Mouse (Mus musculus): ENCODE measurements around the gene Olfr222. TPM values are rescaled to one million over a fixed set of nuclear protein-coding genes. Genes with fewer than 3 reads are reported as not detected.
A peak's percentile ranks its signal among the peaks of the same experiment; 100 is the strongest.
"Not testable (repeated sequence)": the region's sequence is repeated elsewhere in the genome, so short reads cannot be mapped to it uniquely, and the experiment has no call there.

Gene Olfr222
- not detected in 2 replicates for total RNA-seq (2012; rRNA removed)

- H3K9me3 ChIP-seq (ENCODE audit: control insufficient read depth, insufficient read depth, low read depth, low read length); DNase-seq (ENCODE audit: low read depth, low spot score); in situ Hi-C loops (cut with MboI; ENCODE audit: low sequenced_read_pairs in 2 of 2, unreplicated experiment in 2 of 2); H3K27ac ChIP-seq (ENCODE audit: insufficient read depth, low read depth, low read length, poor library complexity, severe bottlenecking); H3K4me1 ChIP-seq (ENCODE audit: control insufficient read depth in 2 of 2, insufficient read depth in 2 of 2, low read length in 2 of 2, poor library complexity in 1 of 2); H3K9ac ChIP-seq (ENCODE audit: insufficient read depth, low read depth, low read length, poor library complexity, severe bottlenecking); H3K4me3 ChIP-seq (ENCODE audit: insufficient read depth in 1 of 2, low read depth in 1 of 2, low read length in 2 of 2, poor library complexity in 1 of 2, severe bottlenecking in 1 of 2); H3K36me3 ChIP-seq (ENCODE audit: control insufficient read depth, insufficient read depth, low read length, poor library complexity, severe bottlenecking): not testable (repeated sequence)
Observed at GRCm38 (mm10) chr11:59576135-59576534, at the start of gene Olfr222. TSS of gene Olfr222 (minus strand) at chr11:59576235.

DNA sequence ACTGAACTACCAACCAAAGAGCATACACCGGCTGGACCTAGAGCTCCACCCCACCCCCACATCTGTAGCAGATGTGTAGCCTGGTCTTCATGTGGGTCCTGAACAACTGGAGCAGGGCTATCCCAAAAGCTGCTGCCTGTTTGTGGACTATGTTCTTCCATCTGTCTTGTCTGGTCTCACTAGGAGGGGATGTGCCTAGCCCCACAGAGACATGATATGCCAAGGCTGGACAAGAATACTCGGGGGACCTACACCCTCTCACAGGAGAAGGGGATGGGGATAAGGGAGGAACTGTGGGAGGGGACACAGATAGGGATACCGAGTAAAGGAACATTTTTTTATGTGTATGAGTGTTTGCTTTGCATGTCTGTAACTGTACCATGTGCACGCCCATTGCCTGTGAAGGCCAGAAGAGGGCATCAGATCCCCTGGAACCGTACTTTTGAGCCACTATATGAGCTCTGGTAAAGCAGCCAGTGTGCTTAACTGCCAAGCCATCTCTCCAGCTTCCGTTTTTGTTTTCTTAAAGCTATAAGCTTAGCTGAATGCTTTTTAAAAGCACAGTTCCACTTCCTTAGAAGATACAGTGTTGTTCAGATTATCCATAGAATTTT is 48.1 kb upstream of the Olfr222 start:
- Histone ChIP-seq H3K36me3 (ENCODE audit: control insufficient read depth, insufficient read depth, low read length, poor library complexity, severe bottlenecking) (no peaks in the 10 kb centered on the region), H3K4me3 (ENCODE audit: insufficient read depth in 1 of 2, low read depth in 1 of 2, low read length in 2 of 2, poor library complexity in 1 of 2, severe bottlenecking in 1 of 2) (no peak overlapping the region), H3K27ac (ENCODE audit: insufficient read depth, low read depth, low read length, poor library complexity, severe bottlenecking) (no peak overlapping the region), H3K9ac (ENCODE audit: insufficient read depth, low read depth, low read length, poor library complexity, severe bottlenecking) (no peak overlapping the region), H3K4me1 (ENCODE audit: control insufficient read depth in 2 of 2, insufficient read depth in 2 of 2, low read length in 2 of 2, poor library complexity in 1 of 2) (no peaks in the 10 kb centered on the region), H3K9me3 (ENCODE audit: control insufficient read depth, insufficient read depth, low read depth, low read length) (no peaks in the 10 kb centered on the region)
- in situ Hi-C loops (cut with MboI; ENCODE audit: low sequenced_read_pairs in 2 of 2, unreplicated experiment in 2 of 2), result no loop called here
- no peak for TF ChIP-seq HCFC1 (IDR thresholded peaks at IDR 0.05; ENCODE audit: borderline replicate concordance, insufficient read depth, low read length)
- peak; percentile 85 for TF ChIP-seq ZC3H11A (IDR thresholded peaks at IDR 0.05; ENCODE audit: borderline replicate concordance, low read depth, low read length)
- TF ChIP-seq MAFK (IDR thresholded peaks at IDR 0.05; ENCODE audit: insufficient read depth, low read depth, low read length), result no peak
- DNase-seq (ENCODE audit: low read depth, low spot score), result peak; percentile 19

DNA sequence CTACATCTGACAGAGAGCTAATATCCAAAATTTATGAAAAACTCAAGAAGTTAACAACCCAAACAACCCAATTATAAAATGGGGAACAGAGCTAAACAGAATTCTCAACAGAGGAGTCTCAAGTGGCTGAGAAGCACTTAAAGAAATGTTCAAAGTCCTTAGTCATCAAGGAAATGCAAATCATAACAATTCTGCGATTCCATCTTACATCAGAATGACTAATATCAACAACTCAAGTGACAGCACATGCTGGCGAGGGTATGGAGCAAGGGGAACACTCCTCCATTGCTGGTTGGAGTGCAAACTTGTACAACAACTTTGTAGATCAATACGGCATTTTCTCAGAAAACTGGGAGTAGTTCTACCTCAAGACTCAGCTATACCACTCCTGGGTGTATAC is 46.2 kb upstream of the Olfr222 start:
- Histone ChIP-seq H3K4me3 (ENCODE audit: insufficient read depth in 1 of 2, low read depth in 1 of 2, low read length in 2 of 2, poor library complexity in 1 of 2, severe bottlenecking in 1 of 2) (no peak overlapping the region), H3K4me1 (ENCODE audit: control insufficient read depth in 2 of 2, insufficient read depth in 2 of 2, low read length in 2 of 2, poor library complexity in 1 of 2) (no peaks in the 10 kb centered on the region), H3K36me3 (ENCODE audit: control insufficient read depth, insufficient read depth, low read length, poor library complexity, severe bottlenecking) (no peaks in the 10 kb centered on the region), H3K27ac (ENCODE audit: insufficient read depth, low read depth, low read length, poor library complexity, severe bottlenecking) (no peak overlapping the region), H3K9me3 (ENCODE audit: control insufficient read depth, insufficient read depth, low read depth, low read length) (no peaks in the 10 kb centered on the region), H3K9ac (ENCODE audit: insufficient read depth, low read depth, low read length, poor library complexity, severe bottlenecking) (no peak overlapping the region)
- DNase-seq (ENCODE audit: low read depth, low spot score), result no peak
- in situ Hi-C loops (cut with MboI; ENCODE audit: low sequenced_read_pairs in 2 of 2, unreplicated experiment in 2 of 2), result no loop called here
- no peak for TF ChIP-seq ZC3H11A (IDR thresholded peaks at IDR 0.05; ENCODE audit: borderline replicate concordance, low read depth, low read length)
- no peak for TF ChIP-seq ZNF384 (IDR thresholded peaks at IDR 0.05; ENCODE audit: low read depth, low read length)
- no peak for TF ChIP-seq MAFK (IDR thresholded peaks at IDR 0.05; ENCODE audit: insufficient read depth, low read depth, low read length)
- no peak for TF ChIP-seq HCFC1 (IDR thresholded peaks at IDR 0.05; ENCODE audit: borderline replicate concordance, insufficient read depth, low read length)
- no peak for TF ChIP-seq CHD2 (IDR thresholded peaks at IDR 0.05; ENCODE audit: low read depth, low read length)

GRCm38 (mm10) chr11:59616986-59617385 is 41.0 kb upstream of the Olfr222 start:
- H3K4me3 ChIP-seq (ENCODE audit: insufficient read depth in 1 of 2, low read depth in 1 of 2, low read length in 2 of 2, poor library complexity in 1 of 2, severe bottlenecking in 1 of 2); H3K36me3 ChIP-seq (ENCODE audit: control insufficient read depth, insufficient read depth, low read length, poor library complexity, severe bottlenecking); H3K27ac ChIP-seq (ENCODE audit: insufficient read depth, low read depth, low read length, poor library complexity, severe bottlenecking); in situ Hi-C loops (cut with MboI; ENCODE audit: low sequenced_read_pairs in 2 of 2, unreplicated experiment in 2 of 2); H3K9me3 ChIP-seq (ENCODE audit: control insufficient read depth, insufficient read depth, low read depth, low read length); H3K4me1 ChIP-seq (ENCODE audit: control insufficient read depth in 2 of 2, insufficient read depth in 2 of 2, low read length in 2 of 2, poor library complexity in 1 of 2); DNase-seq (ENCODE audit: low read depth, low spot score); H3K9ac ChIP-seq (ENCODE audit: insufficient read depth, low read depth, low read length, poor library complexity, severe bottlenecking): not testable (repeated sequence)

DNA sequence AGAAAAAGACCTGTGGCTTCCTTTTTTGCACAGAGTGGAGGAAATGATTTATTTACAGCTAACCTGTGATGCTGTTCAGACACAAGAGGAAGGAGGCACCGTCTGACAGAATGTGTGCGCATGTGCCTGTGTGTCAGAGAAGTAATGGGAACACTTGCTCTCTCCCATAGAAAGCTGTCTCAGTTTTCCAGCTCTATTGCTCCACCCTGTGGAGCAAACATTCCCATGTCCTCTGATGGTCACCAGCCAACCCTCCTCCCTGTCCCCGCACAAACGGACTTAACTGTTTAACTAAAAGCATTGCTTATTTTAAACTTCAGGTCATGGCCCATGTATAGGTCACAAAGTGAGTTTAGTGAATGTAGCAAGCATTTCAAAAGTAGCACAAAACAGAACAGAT is 38.1 kb upstream of the Olfr222 start:
- no peaks in the 10 kb centered on the region for H3K4me1 ChIP-seq (ENCODE audit: control insufficient read depth in 2 of 2, insufficient read depth in 2 of 2, low read length in 2 of 2, poor library complexity in 1 of 2)
- TF ChIP-seq ZC3H11A (IDR thresholded peaks at IDR 0.05; ENCODE audit: borderline replicate concordance, low read depth, low read length) (peak; percentile 51; the same call in 1 of the 2 replicates), HCFC1 (IDR thresholded peaks at IDR 0.05; ENCODE audit: borderline replicate concordance, insufficient read depth, low read length) (no peak), MAFK (IDR thresholded peaks at IDR 0.05; ENCODE audit: insufficient read depth, low read depth, low read length) (no peak), CHD2 (IDR thresholded peaks at IDR 0.05; ENCODE audit: low read depth, low read length) (no peak), ZNF384 (IDR thresholded peaks at IDR 0.05; ENCODE audit: low read depth, low read length) (no peak)

More for the DNA sequence above, 38.1 kb upstream of the Olfr222 start:
- Histone ChIP-seq H3K4me3 (ENCODE audit: insufficient read depth in 1 of 2, low read depth in 1 of 2, low read length in 2 of 2, poor library complexity in 1 of 2, severe bottlenecking in 1 of 2) (no peak overlapping the region), H3K9me3 (ENCODE audit: control insufficient read depth, insufficient read depth, low read depth, low read length) (no peaks in the 10 kb centered on the region), H3K9ac (ENCODE audit: insufficient read depth, low read depth, low read length, poor library complexity, severe bottlenecking) (no peak overlapping the region), H3K36me3 (ENCODE audit: control insufficient read depth, insufficient read depth, low read length, poor library complexity, severe bottlenecking) (no peaks in the 10 kb centered on the region), H3K27ac (ENCODE audit: insufficient read depth, low read depth, low read length, poor library complexity, severe bottlenecking) (no peak overlapping the region)
- in situ Hi-C loops (cut with MboI; ENCODE audit: low sequenced_read_pairs in 2 of 2, unreplicated experiment in 2 of 2), result no loop called here
- DNase-seq (ENCODE audit: low read depth, low spot score), result no peak
